Mouse (Mus musculus) CH12.LX (cell line): ENCODE data around the gene Map3k14. TPM values are rescaled to one million over a fixed set of nuclear protein-coding genes. Genes with fewer than 3 reads are reported as not detected.

Experiments
- DNase-seq: peaks from one replicate; pipeline ENCODE4 v3.0.0-alpha.2; 2013; ENCODE audit errors: extremely low read depth
- H3K27ac ChIP-seq: 2 replicates; pipeline ENCODE4 v1.5.1; 2012; ENCODE audit warnings: low read depth, mild to moderate bottlenecking, control low read depth, moderate library complexity; ENCODE audit not compliant: insufficient read depth
- H3K27me3 ChIP-seq: replicated peaks from 2 replicates; pipeline ENCODE3; 2012; ENCODE audit warnings: inconsistent platforms
- H3K36me3 ChIP-seq, 2 experiments: replicated peaks in 1 of 2; 2 replicates each; pipeline versions ENCODE3 to v1.6.1; 2012; ENCODE audit warnings: inconsistent platforms in 1 of 2, low read length in 1 of 2, mild to moderate bottlenecking in 1 of 2, mixed read lengths in 1 of 2, moderate library complexity in 1 of 2; ENCODE audit not compliant: control insufficient read depth in 1 of 2, insufficient read depth in 1 of 2
- H3K4me1 ChIP-seq, 2 experiments: 2 replicates each; pipeline ENCODE4 v1.6.1; 2012; ENCODE audit warnings: inconsistent platforms in 1 of 2, moderate library complexity in 1 of 2; ENCODE audit not compliant: insufficient read depth in 2 of 2, control insufficient read depth in 1 of 2
- H3K4me2 ChIP-seq: 2 replicates; pipeline ENCODE4 v1.6.1; 2012; ENCODE audit warnings: low read depth, mild to moderate bottlenecking, control low read depth; ENCODE audit not compliant: poor library complexity, insufficient read depth, severe bottlenecking
- H3K4me3 ChIP-seq, 3 experiments: fragments of 150-350 bp in 1 of 3; sonication (generic) in 1 of 3; replicated peaks in 1 of 3; 2 replicates each; pipeline versions ENCODE3 to v1.5.1; 2011 to 2012; ENCODE audit warnings: low read depth in 2 of 3, low read length in 2 of 3, mild to moderate bottlenecking in 2 of 3, moderate library complexity in 2 of 3, control low read depth in 1 of 3, improper control_type of control experiment in 1 of 3, inconsistent platforms in 1 of 3, mixed read lengths in 1 of 3; ENCODE audit not compliant: poor library complexity in 1 of 3
- H3K79me2 ChIP-seq: replicated peaks from 2 replicates; pipeline ENCODE4 v1.6.1; 2012; ENCODE audit warnings: mild to moderate bottlenecking, moderate library complexity; ENCODE audit not compliant: control insufficient read depth, poor library complexity, insufficient read depth, severe bottlenecking; ENCODE audit errors: extremely low read depth
- H3K9ac ChIP-seq: 2 replicates; pipeline ENCODE4 v1.6.1; 2012; ENCODE audit warnings: low read depth, mild to moderate bottlenecking, control low read depth, moderate library complexity; ENCODE audit not compliant: insufficient read depth
- H3K9me3 ChIP-seq: replicated peaks from 2 replicates; pipeline ENCODE3; 2012; ENCODE audit warnings: low read length, inconsistent platforms, mixed read lengths
- BHLHE40 ChIP-seq: IDR thresholded peaks from 2 replicates; pipeline ENCODE4 v1.6.1; 2011; ENCODE audit warnings: mild to moderate bottlenecking, low read depth, low read length, improper control_type of control experiment
- CTCF ChIP-seq, 2 experiments: IDR thresholded peaks in 1 of 2; conservative IDR thresholded peaks in 1 of 2; 2 replicates each; pipeline ENCODE4 v1.5.1; 2011 to 2012; ENCODE audit warnings: low read depth in 2 of 2, low read length in 2 of 2, improper control_type of control experiment in 1 of 2, inconsistent platforms in 1 of 2, mild to moderate bottlenecking in 1 of 2, moderate library complexity in 1 of 2
- ELF1 ChIP-seq: IDR thresholded peaks from 2 replicates; pipeline ENCODE4 v1.6.1; 2014; ENCODE audit warnings: low read depth, mild to moderate bottlenecking, inconsistent platforms, low read length, improper control_type of control experiment
- ETS1 ChIP-seq: conservative IDR thresholded peaks from 2 replicates; pipeline ENCODE4 v1.6.1; 2012; ENCODE audit warnings: low read depth, mild to moderate bottlenecking, inconsistent platforms, low read length, improper control_type of control experiment, moderate library complexity
- JUN ChIP-seq: IDR thresholded peaks from 2 replicates; pipeline ENCODE4 v1.6.1; 2011; ENCODE audit warnings: low read depth, mild to moderate bottlenecking, low read length, improper control_type of control experiment, moderate library complexity; ENCODE audit not compliant: insufficient read depth
- KAT2A ChIP-seq: IDR thresholded peaks from 2 replicates; pipeline ENCODE4 v1.6.1; 2012; ENCODE audit warnings: low read length, improper control_type of control experiment, inconsistent platforms; ENCODE audit not compliant: insufficient replicate concordance
- MAX ChIP-seq: IDR thresholded peaks from 2 replicates; pipeline ENCODE4 v1.6.1; 2011; ENCODE audit warnings: low read length, improper control_type of control experiment
- MAZ ChIP-seq: IDR thresholded peaks from 2 replicates; pipeline ENCODE4 v1.6.1; 2012; ENCODE audit warnings: low read depth, mild to moderate bottlenecking, inconsistent platforms, low read length, improper control_type of control experiment, moderate library complexity
- MEF2A ChIP-seq: IDR thresholded peaks from 2 replicates; pipeline ENCODE4 v1.6.1; 2014; ENCODE audit warnings: low read depth, mild to moderate bottlenecking, inconsistent platforms, low read length, improper control_type of control experiment, borderline replicate concordance
- MXI1 ChIP-seq: IDR thresholded peaks from 2 replicates; pipeline ENCODE4 v1.6.1; 2011; ENCODE audit warnings: mild to moderate bottlenecking, low read depth, low read length, improper control_type of control experiment
- MYC ChIP-seq: IDR thresholded peaks from 2 replicates; pipeline ENCODE4 v1.6.1; 2011; ENCODE audit warnings: low read depth, mild to moderate bottlenecking, improper control_type of control experiment, low read length
- NELFE ChIP-seq: IDR thresholded peaks from 2 replicates; pipeline ENCODE4 v1.6.1; 2011; ENCODE audit warnings: low read depth, low read length, improper control_type of control experiment
- NRF1 ChIP-seq: IDR thresholded peaks from 2 replicates; pipeline ENCODE4 v1.6.1; 2014; ENCODE audit warnings: low read depth, mild to moderate bottlenecking, inconsistent platforms, low read length, improper control_type of control experiment, moderate library complexity
- PAX5 ChIP-seq: IDR thresholded peaks from 2 replicates; pipeline ENCODE4 v1.6.1; 2012; ENCODE audit warnings: low read length, inconsistent platforms, mixed read lengths
- RAD21 ChIP-seq: IDR thresholded peaks from 2 replicates; pipeline ENCODE4 v1.6.1; 2011; ENCODE audit warnings: low read depth, mild to moderate bottlenecking, low read length, improper control_type of control experiment, moderate library complexity
- SIN3A ChIP-seq: IDR thresholded peaks from 2 replicates; pipeline ENCODE4 v1.6.1; 2012; ENCODE audit warnings: low read length, improper control_type of control experiment, inconsistent platforms
- SMC3 ChIP-seq: IDR thresholded peaks from 2 replicates; pipeline ENCODE4 v1.6.1; 2011; ENCODE audit warnings: low read depth, low read length, improper control_type of control experiment
- TBP ChIP-seq: conservative IDR thresholded peaks from 2 replicates; pipeline ENCODE4 v1.6.1; 2011; ENCODE audit warnings: low read depth, low read length, improper control_type of control experiment
- UBTF ChIP-seq: IDR thresholded peaks from 2 replicates; pipeline ENCODE4 v1.6.1; 2012; ENCODE audit warnings: low read depth, mild to moderate bottlenecking, inconsistent platforms, low read length, improper control_type of control experiment, moderate library complexity
- ZC3H11A ChIP-seq: IDR thresholded peaks from 2 replicates; pipeline ENCODE4 v1.6.1; 2012; ENCODE audit warnings: low read depth, mild to moderate bottlenecking, inconsistent platforms, low read length, improper control_type of control experiment
- ZKSCAN1 ChIP-seq: IDR thresholded peaks from 2 replicates; pipeline ENCODE4 v1.6.1; 2012; ENCODE audit warnings: low read depth, inconsistent platforms, low read length, improper control_type of control experiment, borderline replicate concordance
- dilution Hi-C: fragments of 300-500 bp; cut with MboI; formaldehyde crosslinking; loops from 2 replicates; pipeline ENCODE4 v1.14.3; 2020; ENCODE audit warnings: low sequenced_read_pairs; ENCODE audit not compliant: extremely low pct_unique_long_range_greater_than_20kb, extremely low pct_ligation_motif_present
- in situ Hi-C: fragments of 300-500 bp; cut with MboI; formaldehyde crosslinking; loops from 3 replicates; pipeline ENCODE4 v1.14.3; 2019; ENCODE audit warnings: low sequenced_read_pairs, low pct_ligation_motif_present, low pct_unique_long_range_greater_than_20kb, mixed read lengths
- polyA plus RNA-seq: library from polyadenylated mRNA; unstranded; fragments of >175 nt; gene quantifications from 2 replicates; pipeline ENCODE4 v1.2.1, GENCODE M21; 2012; ENCODE audit warnings: low read depth; ENCODE audit not compliant: insufficient read length
- total RNA-seq, 2 experiments: library from RNA; depleted of rRNA; stranded (reverse); fragments of 300-350 nt in 1 of 2; fragments of >200 nt in 1 of 2; gene quantifications; 2 replicates each; pipeline ENCODE4 v1.2.3; 2012 to 2014

The Map3k14 gene
- total and polyA plus RNA-seq, 3 experiments, result 4.5 to 11.2 (median 9.9) TPM

- no peak overlapping the region for H3K4me3 ChIP-seq
- H3K9me3 ChIP-seq, result peaks cover 12% of the 10 kb centered on the region
- H3K36me3 ChIP-seq, result peaks cover 60 to 91% of the 10 kb centered on the region in 2 experiments
- no peak overlapping the region for H3K27ac ChIP-seq
- dilution Hi-C loops (no loop called here), in situ Hi-C loops (no loop called here)
- H3K27me3 ChIP-seq, result no peaks in the 10 kb centered on the region
- TF ChIP-seq CTCF (conservative IDR thresholded peaks at IDR 0.05 in 1 of 2, IDR thresholded peaks at IDR 0.05 in 1 of 2; ENCODE audit: low read depth in 2 of 2, low read length in 2 of 2), result peak in 1 of 2 experiments; percentile 50; a peak in 2 of 4 replicates
- peak; percentile 37 for TF ChIP-seq SMC3
- peak; percentile 34 for TF ChIP-seq RAD21
- no peak for TF ChIP-seq TBP
- TF ChIP-seq KAT2A, result no peak
- no peak for TF ChIP-seq NELFE
- no peak for TF ChIP-seq JUN
- no peak for TF ChIP-seq MAZ
- no peak for TF ChIP-seq NRF1
- TF ChIP-seq MYC, result no peak
- H3K9ac ChIP-seq, result no peak overlapping the region
- no peaks in the 10 kb centered on the region for H3K79me2 ChIP-seq
- no peak overlapping the region for H3K4me2 ChIP-seq
- DNase-seq, result no peak
- H3K4me1 ChIP-seq, result peaks cover 10 to 46% of the 10 kb centered on the region in 2 experiments
Observed at GRCm38 (mm10) chr11:103229608-103230007, 37.7 kb downstream of the Map3k14 start.

- H3K4me1 ChIP-seq, result peaks cover 0 to 25% of the 10 kb centered on the region in 2 experiments; a peak in 2 of 4 replicates
- peaks cover under 1% of the 10 kb centered on the region for H3K9me3 ChIP-seq
- dilution Hi-C loops (no loop called here), in situ Hi-C loops (no loop called here)
- no peak for TF ChIP-seq MEF2A
- no peak for TF ChIP-seq MAZ
- no peak for TF ChIP-seq ZC3H11A
- no peak for TF ChIP-seq UBTF
- TF ChIP-seq MXI1, result no peak
- TF ChIP-seq ZKSCAN1, result no peak
- no peak for TF ChIP-seq NRF1
- no peak for TF ChIP-seq BHLHE40
- TF ChIP-seq SIN3A, result no peak
- TF ChIP-seq SMC3, result no peak
- TF ChIP-seq CTCF (conservative IDR thresholded peaks at IDR 0.05 in 1 of 2, IDR thresholded peaks at IDR 0.05 in 1 of 2; ENCODE audit: low read depth in 2 of 2, low read length in 2 of 2), result no peak
- no peak for TF ChIP-seq MYC
- TF ChIP-seq PAX5, result no peak
- no peak for TF ChIP-seq ETS1
- TF ChIP-seq RAD21, result no peak
- no peak for TF ChIP-seq MAX
- TF ChIP-seq ELF1, result no peak
- TF ChIP-seq JUN, result no peak
- peaks cover 70 to 91% of the 10 kb centered on the region in 2 experiments for H3K36me3 ChIP-seq
- H3K4me3 ChIP-seq, result no peak overlapping the region
- no peak overlapping the region for H3K27ac ChIP-seq
- H3K27me3 ChIP-seq, result no peaks in the 10 kb centered on the region
- no peaks in the 10 kb centered on the region for H3K79me2 ChIP-seq
- no peak overlapping the region for H3K9ac ChIP-seq
- no peak overlapping the region for H3K4me2 ChIP-seq
- DNase-seq, result no peak
Observed at GRCm38 (mm10) chr11:103223951-103224456, 43.3 kb downstream of the Map3k14 start.
